Mouse (Mus musculus): Measurements from ENCODE around the gene Fam107b.
A peak's percentile ranks its signal among the peaks of the same experiment; 100 is the strongest.
"Not testable (repeated sequence)": the region's sequence is repeated elsewhere in the genome, so short reads cannot be mapped to it uniquely, and the experiment has no call there.

The Fam107b gene

GRCm38 (mm10) chr2:3712369-3713042 is 142.2 kb downstream of the Fam107b start:
- no peak for DNase-seq (ENCODE audit: low spot score)

GRCm38 (mm10) chr2:3713212-3713681 is 143.0 kb downstream of the Fam107b start:
- peak; percentile 92 for DNase-seq (ENCODE audit: low spot score)

GRCm38 (mm10) chr2:3713682-3714361 is 143.5 kb downstream of the Fam107b start:
- no peak for DNase-seq (ENCODE audit: low spot score)

- DNase-seq (ENCODE audit: low spot score) = no peak
Observed at GRCm38 (mm10) chr2:3714511-3714910, 144.2 kb downstream of the Fam107b start.

GRCm38 (mm10) chr2:3715424-3715823 is 145.1 kb downstream of the Fam107b start:
- DNase-seq (ENCODE audit: low spot score) = no peak

- no peak for DNase-seq (ENCODE audit: low spot score)
Observed at GRCm38 (mm10) chr2:3717268-3717667, 147.0 kb downstream of the Fam107b start.

GRCm38 (mm10) chr2:3717847-3718246 is 147.6 kb downstream of the Fam107b start:
- no peak for DNase-seq (ENCODE audit: low spot score)

- DNase-seq (ENCODE audit: low spot score) = not testable (repeated sequence)
Observed at GRCm38 (mm10) chr2:3719436-3720121, 149.3 kb downstream of the Fam107b start.

GRCm38 (mm10) chr2:3721107-3721506 is 150.8 kb downstream of the Fam107b start:
- DNase-seq (ENCODE audit: low spot score) = no peak

GRCm38 (mm10) chr2:3721974-3722373 is 151.7 kb downstream of the Fam107b start:
- no peak for DNase-seq (ENCODE audit: low spot score)

- no peak for DNase-seq (ENCODE audit: low spot score)
Observed at GRCm38 (mm10) chr2:3723391-3724106, 153.3 kb downstream of the Fam107b start.

GRCm38 (mm10) chr2:3726501-3727078 is 156.3 kb downstream of the Fam107b start:
- DNase-seq (ENCODE audit: low spot score) = no peak

- no peak for DNase-seq (ENCODE audit: low spot score)
Observed at GRCm38 (mm10) chr2:3727225-3727930, 157.1 kb downstream of the Fam107b start.

GRCm38 (mm10) chr2:3728090-3728489 is 157.8 kb downstream of the Fam107b start:
- DNase-seq (ENCODE audit: low spot score) = no peak

GRCm38 (mm10) chr2:3729586-3729985 is 159.3 kb downstream of the Fam107b start:
- DNase-seq (ENCODE audit: low spot score) = no peak

GRCm38 (mm10) chr2:3730744-3731143 is 160.5 kb downstream of the Fam107b start:
- no peak for DNase-seq (ENCODE audit: low spot score)

GRCm38 (mm10) chr2:3731316-3732015 is 161.2 kb downstream of the Fam107b start:
- no peak for DNase-seq (ENCODE audit: low spot score)

GRCm38 (mm10) chr2:3737917-3738694 is 167.8 kb downstream of the Fam107b start:
- DNase-seq (ENCODE audit: low spot score) = no peak

- DNase-seq (ENCODE audit: low spot score) = no peak
Observed at GRCm38 (mm10) chr2:3738734-3739133, 168.4 kb downstream of the Fam107b start.
